7 mouse cellular contexts compared by ENCODE assay signal in the genomic region with DNA sequence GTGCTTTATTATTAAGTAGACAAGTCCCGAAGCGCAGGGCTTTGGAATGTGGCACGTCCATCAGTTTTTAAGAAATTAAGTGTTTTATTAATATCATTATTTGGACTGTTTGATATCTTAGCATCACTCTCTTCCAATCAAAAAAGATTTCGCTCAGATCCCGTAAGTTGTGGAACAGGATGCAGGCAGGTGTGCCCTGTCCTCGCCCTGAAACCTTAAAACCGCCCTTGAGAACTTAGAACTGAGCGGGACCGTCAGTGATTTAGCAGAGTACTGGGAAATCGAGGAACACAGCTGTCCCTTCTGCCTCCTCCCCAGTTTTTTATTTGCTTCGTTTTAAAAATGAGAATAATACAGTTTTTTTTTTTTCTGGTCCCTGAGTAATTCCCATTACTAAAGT. TPM values are rescaled to one million over a fixed set of nuclear protein-coding genes. Genes with fewer than 3 reads are reported as not detected.
DNase-seq lines count a peak whose midpoint lies in the region; ATAC-seq and TF ChIP-seq lines count a peak whose summit lies in the region.

No protein-coding gene starts in this region.

- WGBS in limb, embryonic 13.5 days: 3% methylated on average over 11 of the region's 11 CpGs
- WGBS in stomach, embryonic 16.5 days: 2% methylated on average over 11 of the region's 11 CpGs

- H3K27me3 ChIP-seq in megakaryocyte, embryonic 14.5 days (replicated peaks): no peaks in the 10 kb centered on the region
- H3K27me3 ChIP-seq in limb, embryonic 13.5 days: no peaks in the 10 kb centered on the region
- H3K27me3 ChIP-seq in stomach, embryonic 16.5 days (ENCODE audit: control insufficient read depth, insufficient read depth, low read length): no peaks in the 10 kb centered on the region

- H3K36me3 ChIP-seq in megakaryocyte, embryonic 14.5 days (replicated peaks; ENCODE audit: low read length): peaks cover 42% of the 10 kb centered on the region
- peaks cover 30% of the 10 kb centered on the region for H3K36me3 ChIP-seq in limb, embryonic 13.5 days
- 0 out of 2 replicates have a peak, but pooled peaks cover 14% of the 10 kb centered on the region for H3K36me3 ChIP-seq in stomach, embryonic 16.5 days (ENCODE audit: control insufficient read depth, insufficient read depth, low read length)

- peak overlapping the region; percentile 98 for H3K4me3 ChIP-seq in megakaryocyte, embryonic 14.5 days (replicated peaks)
- H3K4me3 ChIP-seq in embryonic fibroblast, embryonic 13.5 days (ENCODE audit: insufficient read depth, low read length): peak overlapping the region; percentile 75
- peak overlapping the region; percentile 76 for H3K4me3 ChIP-seq in limb, embryonic 13.5 days
- H3K4me3 ChIP-seq in stomach, embryonic 16.5 days (replicated peaks; ENCODE audit: low read length): peak overlapping the region; percentile 78

- no peak for TF ChIP-seq CTCF in embryonic fibroblast, embryonic 13.5 days (IDR thresholded peaks at IDR 0.05; ENCODE audit: borderline replicate concordance, insufficient read depth, low read length)

- H3K9me3 ChIP-seq in megakaryocyte, embryonic 14.5 days: no peaks in the 10 kb centered on the region
- no peaks in the 10 kb centered on the region for H3K9me3 ChIP-seq in limb, embryonic 13.5 days
- no peaks in the 10 kb centered on the region for H3K9me3 ChIP-seq in stomach, embryonic 16.5 days (replicated peaks; ENCODE audit: control insufficient read depth, low read length)

- peak overlapping the region; percentile 38; the same call in 1 of the 2 replicates for H3K27ac ChIP-seq in embryonic fibroblast, embryonic 13.5 days (ENCODE audit: insufficient read depth, low read length)
- peak overlapping the region; percentile 70 for H3K27ac ChIP-seq in limb, embryonic 13.5 days
- peak overlapping the region; percentile 95 for H3K27ac ChIP-seq in stomach, embryonic 16.5 days (ENCODE audit: low read length)

- H3K4me1 ChIP-seq in megakaryocyte, embryonic 14.5 days: peaks cover 21% of the 10 kb centered on the region
- no peaks in the 10 kb centered on the region for H3K4me1 ChIP-seq in embryonic fibroblast, embryonic 13.5 days (ENCODE audit: control insufficient read depth, insufficient read depth, low read length)
- H3K4me1 ChIP-seq in limb, embryonic 13.5 days: peaks cover 14% of the 10 kb centered on the region
- H3K4me1 ChIP-seq in stomach, embryonic 16.5 days (ENCODE audit: control insufficient read depth, insufficient read depth, low read length): peaks cover 9% of the 10 kb centered on the region; the same call in 1 of the 2 replicates

- no peak for DNase-seq in adrenal gland, postnatal 4 days (ENCODE audit: low spot score in 2 of 2)
- no peak for DNase-seq in cerebellum, adult 9-10 months

- no peak for TF ChIP-seq POLR2A in embryonic fibroblast, embryonic 13.5 days (IDR thresholded peaks at IDR 0.05; ENCODE audit: low read depth, low read length)

- no peak for ATAC-seq in megakaryocyte, adult 5-6 weeks (ENCODE audit: poor library complexity, severe bottlenecking)
- no peak for ATAC-seq in limb, embryonic 13.5 days (ENCODE audit: low FRiP score, low read depth)
- ATAC-seq in stomach, embryonic 16.5 days (ENCODE audit: insufficient read depth, low FRiP score): no peak

- peak overlapping the region; percentile 85 for H3K9ac ChIP-seq in limb, embryonic 13.5 days
- peak overlapping the region; percentile 90 for H3K9ac ChIP-seq in stomach, embryonic 16.5 days (ENCODE audit: low read length)

- peak overlapping the region; percentile 76 for H3K4me2 ChIP-seq in limb, embryonic 13.5 days (replicated peaks)
- H3K4me2 ChIP-seq in stomach, embryonic 16.5 days (ENCODE audit: low read depth, low read length): peak overlapping the region; percentile 79

RNA-seq across cellular contexts. Expression of a gene that starts 0.6 kb away (rescaled TPM):
- 4.5 TPM in 1 of 2 replicates, not detected in the other for polyA plus RNA-seq in megakaryocyte, embryonic 14.5 days (2012; ENCODE audit: insufficient read depth, low replicate concordance)
- total RNA-seq in megakaryocyte, adult 5-6 weeks (2015): 28.2 and 36.8 TPM in 2 replicates
- 36.5 and 56.0 TPM in 2 replicates for total RNA-seq in megakaryocyte, adult 5-6 weeks (2017)
- polyA plus RNA-seq in embryonic fibroblast, embryonic 13.5 days (2011; ENCODE audit: insufficient read length, low read depth, missing spikeins): 26.3 and 30.8 TPM in 2 replicates
- polyA plus RNA-seq in limb, embryonic 13.5 days (2015; fragmentation: Nextera tagmentation; extraction: Ambion mirVana): 94.3 and 99.8 TPM in 2 replicates
- polyA plus RNA-seq in stomach, embryonic 16.5 days (2015; fragmentation: Nextera tagmentation; extraction: Ambion mirVana): 99.8 and 113 TPM in 2 replicates
- total RNA-seq in adrenal gland, postnatal 4 days (2021): 10 to 100 TPM; 44.9 to 45.2 TPM

RNA-seq across cellular contexts. Expression of a gene that starts 10.1 kb away (rescaled TPM):
- polyA plus RNA-seq in megakaryocyte, embryonic 14.5 days (2012; ENCODE audit: insufficient read depth, low replicate concordance): not detected in 2 replicates
- total RNA-seq in megakaryocyte, adult 5-6 weeks (2015): not detected in 2 replicates
- 1.4 TPM in 1 of 2 replicates, not detected in the other for total RNA-seq in megakaryocyte, adult 5-6 weeks (2017)
- polyA plus RNA-seq in embryonic fibroblast, embryonic 13.5 days (2011; ENCODE audit: insufficient read length, low read depth, missing spikeins): not detected in 2 replicates
- polyA plus RNA-seq in limb, embryonic 13.5 days (2015; fragmentation: Nextera tagmentation; extraction: Ambion mirVana): not detected in 2 replicates
- 0.21 TPM in 2 replicates for polyA plus RNA-seq in stomach, embryonic 16.5 days (2015; fragmentation: Nextera tagmentation; extraction: Ambion mirVana)
- total RNA-seq in adrenal gland, postnatal 4 days (2021): under 1 TPM in 1 of 2 experiments, not detected in 1; 0.39 TPM

RNA-seq across cellular contexts. Expression of a gene that starts 20.0 kb away (rescaled TPM):
- 6.0 TPM in 1 of 2 replicates, not detected in the other for polyA plus RNA-seq in megakaryocyte, embryonic 14.5 days (2012; ENCODE audit: insufficient read depth, low replicate concordance)
- 32.9 and 40.2 TPM in 2 replicates for total RNA-seq in megakaryocyte, adult 5-6 weeks (2015)
- 101 and 115 TPM in 2 replicates for total RNA-seq in megakaryocyte, adult 5-6 weeks (2017)
- 40.3 and 44.0 TPM in 2 replicates for polyA plus RNA-seq in embryonic fibroblast, embryonic 13.5 days (2011; ENCODE audit: insufficient read length, low read depth, missing spikeins)
- polyA plus RNA-seq in limb, embryonic 13.5 days (2015; fragmentation: Nextera tagmentation; extraction: Ambion mirVana): 65.5 and 68.1 TPM in 2 replicates
- polyA plus RNA-seq in stomach, embryonic 16.5 days (2015; fragmentation: Nextera tagmentation; extraction: Ambion mirVana): 47.3 and 48.2 TPM in 2 replicates
- 10 to 100 TPM; 41.7 to 52.6 TPM for total RNA-seq in adrenal gland, postnatal 4 days (2021)

RNA-seq across cellular contexts. Expression of a gene that starts 20.0 kb away (rescaled TPM):
- polyA plus RNA-seq in megakaryocyte, embryonic 14.5 days (2012; ENCODE audit: insufficient read depth, low replicate concordance): 2.2 TPM in 1 of 2 replicates, not detected in the other
- 61.6 and 64.7 TPM in 2 replicates for total RNA-seq in megakaryocyte, adult 5-6 weeks (2015)
- 40.6 and 54.7 TPM in 2 replicates for total RNA-seq in megakaryocyte, adult 5-6 weeks (2017)
- 40.1 and 44.1 TPM in 2 replicates for polyA plus RNA-seq in embryonic fibroblast, embryonic 13.5 days (2011; ENCODE audit: insufficient read length, low read depth, missing spikeins)
- 60.0 and 61.6 TPM in 2 replicates for polyA plus RNA-seq in limb, embryonic 13.5 days (2015; fragmentation: Nextera tagmentation; extraction: Ambion mirVana)
- 42.4 and 51.1 TPM in 2 replicates for polyA plus RNA-seq in stomach, embryonic 16.5 days (2015; fragmentation: Nextera tagmentation; extraction: Ambion mirVana)
- total RNA-seq in adrenal gland, postnatal 4 days (2021): 10 to 100 TPM; 39.4 to 46.8 TPM

RNA-seq across cellular contexts. Expression of a gene that starts 34.5 kb away (rescaled TPM):
- polyA plus RNA-seq in megakaryocyte, embryonic 14.5 days (2012; ENCODE audit: insufficient read depth, low replicate concordance): 7.4 TPM in 1 of 2 replicates, not detected in the other
- total RNA-seq in megakaryocyte, adult 5-6 weeks (2015): 22.9 and 27.2 TPM in 2 replicates
- total RNA-seq in megakaryocyte, adult 5-6 weeks (2017): 48.4 and 58.0 TPM in 2 replicates
- polyA plus RNA-seq in embryonic fibroblast, embryonic 13.5 days (2011; ENCODE audit: insufficient read length, low read depth, missing spikeins): 43.8 and 51.7 TPM in 2 replicates
- 13.5 and 16.0 TPM in 2 replicates for polyA plus RNA-seq in limb, embryonic 13.5 days (2015; fragmentation: Nextera tagmentation; extraction: Ambion mirVana)
- 10.7 and 13.1 TPM in 2 replicates for polyA plus RNA-seq in stomach, embryonic 16.5 days (2015; fragmentation: Nextera tagmentation; extraction: Ambion mirVana)
- 10 to 100 TPM; 40.2 to 43.8 TPM for total RNA-seq in adrenal gland, postnatal 4 days (2021)

Comparison
In these comparisons a context has a peak if more than half of its experiments do, and no peak if none do; other contexts are left out.
1. H3K27ac ChIP-seq: peak in every context shown above with its lines; median percentile 95 in stomach, embryonic 16.5 days; 70 in limb, embryonic 13.5 days; 38 in embryonic fibroblast, embryonic 13.5 days.